Mouse (Mus musculus) hindbrain, postnatal 0 days (tissue): ENCODE results near the gene Apoc2. TPM values are rescaled to one million over a fixed set of nuclear protein-coding genes. Genes with fewer than 3 reads are reported as not detected.

Experiments used
- ATAC-seq: fragments of 200-750 bp; cut with Nextera tagmentation; 2 replicates; pipeline ENCODE4 v1.8.0; 2017; ENCODE audit warnings: mild to moderate bottlenecking, moderate TSS enrichment, moderate library complexity
- DNase-seq: peaks from one replicate; pipeline ENCODE4 v3.0.0-alpha.2; 2015; ENCODE audit warnings: low spot score
- H3K27ac ChIP-seq: fragments of 300-500 bp; sonication (generic); 2 replicates; pipeline ENCODE4 v1.5.1; 2014; ENCODE audit warnings: mild to moderate bottlenecking
- H3K27me3 ChIP-seq: fragments of 300-500 bp; sonication (generic); 2 replicates; pipeline ENCODE4 v1.6.1; 2014; ENCODE audit warnings: low read length, mixed read lengths; ENCODE audit not compliant: insufficient read depth
- H3K36me3 ChIP-seq: fragments of 300-500 bp; sonication (generic); 2 replicates; pipeline ENCODE4 v1.6.1; 2014; ENCODE audit warnings: low read length, mixed read lengths; ENCODE audit not compliant: insufficient read depth
- H3K4me1 ChIP-seq: fragments of 300-500 bp; sonication (generic); 2 replicates; pipeline ENCODE4 v1.6.1; 2014; ENCODE audit warnings: antibody characterized with exemption, low read length, mixed read lengths; ENCODE audit not compliant: insufficient read depth
- H3K4me2 ChIP-seq: fragments of 300-500 bp; sonication (generic); 2 replicates; pipeline ENCODE4 v1.6.1; 2014; ENCODE audit warnings: low read depth, mild to moderate bottlenecking, low read length, moderate library complexity, mixed read lengths
- H3K4me3 ChIP-seq: fragments of 300-500 bp; sonication (generic); 2 replicates; pipeline ENCODE4 v1.5.1; 2014; ENCODE audit warnings: low read length
- H3K9ac ChIP-seq: fragments of 300-500 bp; sonication (generic); replicated peaks from 2 replicates; pipeline ENCODE4 v1.6.1; 2014; ENCODE audit warnings: mild to moderate bottlenecking, low read length, moderate library complexity, mixed read lengths
- H3K9me3 ChIP-seq: fragments of 300-500 bp; sonication (generic); 2 replicates; pipeline ENCODE4 v1.6.1; 2016; ENCODE audit warnings: low read length, mixed read lengths
- CTCF ChIP-seq: IDR thresholded peaks from 2 replicates; pipeline ENCODE4 v1.5.1; 2016; ENCODE audit warnings: antibody characterized with exemption, control low read depth, low read depth
- WGBS: fragments of 180-500 bp; shearing (Covaris S2); extraction: QIAGEN DNeasy Blood & Tissue Kit; methylation state at CpG from one replicate; pipeline ENCODE4 v1.1.7; 2014; 5-methylcytosine and 5-hydroxymethylcytosine counted together
- polyA plus RNA-seq: library from polyadenylated mRNA; unstranded; fragments of >200 nt; fragmentation: Nextera tagmentation; extraction: Ambion mirVana; gene quantifications from 2 replicates; pipeline ENCODE4 v1.2.1, GENCODE M21; 2015
- total RNA-seq: library from RNA; depleted of rRNA; stranded (reverse); fragments of >200 nt; gene quantifications from 2 replicates; pipeline ENCODE4 v1.2.3, GENCODE M21; 2014

Gene Apoc2
- total and polyA plus RNA-seq, 2 experiments from 2014 or later = 0.38 TPM; not detected in 1

- H3K27me3 ChIP-seq = no peaks in the 10 kb centered on the region
- no peak for ATAC-seq
- peaks cover 9% of the 10 kb centered on the region; the same call in 1 of the 2 replicates for H3K4me1 ChIP-seq
- H3K36me3 ChIP-seq = peaks cover 31% of the 10 kb centered on the region; the same call in 1 of the 2 replicates
- peak; percentile 49 for DNase-seq
- no peak overlapping the region for H3K4me2 ChIP-seq
- 75% methylated on average over 4 of the region's 4 CpGs for WGBS
- H3K4me3 ChIP-seq = no peak overlapping the region
- H3K9me3 ChIP-seq = no peaks in the 10 kb centered on the region
- H3K9ac ChIP-seq = no peak overlapping the region
- peak; percentile 62 for TF ChIP-seq CTCF
- no peak overlapping the region for H3K27ac ChIP-seq
Measured at GRCm38 (mm10) chr7:19712414-19712813, 34.7 kb upstream of the Apoc2 start.

GRCm38 (mm10) chr7:19710650-19711049 lies 32.9 kb upstream of the Apoc2 start:
- DNase-seq (no peak), ATAC-seq (no peak)
- Histone ChIP-seq H3K36me3 (peaks cover 34% of the 10 kb centered on the region; the same call in 1 of the 2 replicates), H3K27ac (no peak overlapping the region), H3K9me3 (no peaks in the 10 kb centered on the region), H3K4me1 (peaks cover 3% of the 10 kb centered on the region; the same call in 1 of the 2 replicates), H3K4me3 (no peak overlapping the region), H3K4me2 (no peak overlapping the region), H3K27me3 (no peaks in the 10 kb centered on the region), H3K9ac (no peak overlapping the region)
- no peak for TF ChIP-seq CTCF
- WGBS = 96% methylated on average over 10 of the region's 10 CpGs

- DNase-seq (no peak), ATAC-seq (no peak)
- Histone ChIP-seq H3K36me3 (peaks cover 30% of the 10 kb centered on the region; the same call in 1 of the 2 replicates), H3K4me2 (no peak overlapping the region), H3K9me3 (no peaks in the 10 kb centered on the region), H3K27ac (no peak overlapping the region), H3K9ac (no peak overlapping the region), H3K27me3 (no peaks in the 10 kb centered on the region), H3K4me1 (no peaks in the 10 kb centered on the region), H3K4me3 (no peak overlapping the region)
- WGBS = 95% methylated on average over 7 of the region's 7 CpGs
- no peak for TF ChIP-seq CTCF
Measured at GRCm38 (mm10) chr7:19705271-19705670, 27.5 kb upstream of the Apoc2 start.

GRCm38 (mm10) chr7:19704475-19704874 lies 26.7 kb upstream of the Apoc2 start:
- peaks cover 24% of the 10 kb centered on the region; the same call in 1 of the 2 replicates for H3K36me3 ChIP-seq
- H3K4me1 ChIP-seq = peaks cover 2% of the 10 kb centered on the region; the same call in 1 of the 2 replicates
- H3K27me3 ChIP-seq = no peaks in the 10 kb centered on the region
- no peak for DNase-seq
- ATAC-seq = no peak
- H3K27ac ChIP-seq = no peak overlapping the region
- H3K9me3 ChIP-seq = no peaks in the 10 kb centered on the region
- no peak overlapping the region for H3K4me2 ChIP-seq
- H3K4me3 ChIP-seq = no peak overlapping the region
- TF ChIP-seq CTCF = no peak
- H3K9ac ChIP-seq = no peak overlapping the region
- WGBS = 97% methylated on average over 4 of the region's 4 CpGs

- no peak for ATAC-seq
- TF ChIP-seq CTCF = no peak
- 95% methylated on average over 16 of the region's 16 CpGs for WGBS
Measured at GRCm38 (mm10) chr7:19702859-19703555, 25.3 kb upstream of the Apoc2 start.

DNA sequence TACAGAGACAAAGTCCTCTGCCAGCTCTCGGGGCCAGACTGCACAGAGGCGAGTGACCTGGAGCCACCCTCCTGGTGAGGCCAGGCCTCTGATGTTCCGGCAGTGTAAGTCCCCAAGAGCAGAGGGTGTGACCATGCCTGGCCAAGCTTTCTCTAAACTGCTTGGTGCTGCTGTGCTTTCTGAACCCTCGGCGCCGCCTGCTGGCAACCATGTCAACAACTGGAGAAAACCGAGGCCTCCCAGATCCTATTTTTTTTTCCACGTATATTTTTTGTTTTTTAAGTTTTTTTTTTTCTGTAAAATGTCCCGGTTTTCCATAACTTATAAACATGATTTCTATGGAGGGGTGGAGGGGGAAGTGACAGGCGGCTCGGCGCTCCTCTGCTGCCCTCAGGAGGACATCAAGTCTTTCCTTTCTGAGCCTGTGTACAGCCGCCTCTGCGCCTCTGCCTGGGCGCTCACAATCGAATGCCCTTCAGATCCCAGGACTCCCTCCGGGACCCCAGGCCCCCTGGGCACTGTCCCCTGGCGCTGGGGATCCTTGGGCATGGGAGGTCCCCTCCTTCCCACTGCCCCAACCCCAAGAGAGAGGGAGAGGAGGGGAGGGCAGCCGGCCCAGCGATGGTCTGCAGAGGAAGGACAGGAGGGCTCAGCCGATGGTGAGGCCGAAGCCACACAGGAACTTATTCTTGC lies 23.5 kb upstream of the Apoc2 start:
- H3K27ac ChIP-seq = peak overlapping the region; percentile 43; the same call in 1 of the 2 replicates

More at GRCm38 (mm10) chr7:19702859-19703555, 25.3 kb upstream of the Apoc2 start:
- Histone ChIP-seq H3K4me3 (no peak overlapping the region), H3K27me3 (no peaks in the 10 kb centered on the region), H3K4me1 (peaks cover 9% of the 10 kb centered on the region), H3K4me2 (no peak overlapping the region), H3K36me3 (peaks cover 14% of the 10 kb centered on the region; the same call in 1 of the 2 replicates), H3K9ac (no peak overlapping the region), H3K27ac (no peak overlapping the region), H3K9me3 (no peaks in the 10 kb centered on the region)
- no peak for DNase-seq

More for the DNA sequence above, 23.5 kb upstream of the Apoc2 start:
- ATAC-seq (peak; percentile 58), DNase-seq (peak; percentile 81)
- WGBS = 27% methylated on average over 22 of the region's 22 CpGs
- Histone ChIP-seq H3K9me3 (no peaks in the 10 kb centered on the region), H3K4me1 (peaks cover 9% of the 10 kb centered on the region), H3K4me2 (0 out of 2 replicates have a peak overlapping the region, but pooled peaks have one; percentile 10), H3K27me3 (no peaks in the 10 kb centered on the region), H3K4me3 (no peak overlapping the region), H3K36me3 (peaks cover 5% of the 10 kb centered on the region; the same call in 1 of the 2 replicates), H3K9ac (no peak overlapping the region)
- TF ChIP-seq CTCF = peak; percentile 75
